Mouse (Mus musculus): Measurements from ENCODE around the gene Vmn1r168.
"Not testable (repeated sequence)": the region's sequence is repeated elsewhere in the genome, so short reads cannot be mapped to it uniquely, and the experiment has no call there.

The Vmn1r168 gene

DNA sequence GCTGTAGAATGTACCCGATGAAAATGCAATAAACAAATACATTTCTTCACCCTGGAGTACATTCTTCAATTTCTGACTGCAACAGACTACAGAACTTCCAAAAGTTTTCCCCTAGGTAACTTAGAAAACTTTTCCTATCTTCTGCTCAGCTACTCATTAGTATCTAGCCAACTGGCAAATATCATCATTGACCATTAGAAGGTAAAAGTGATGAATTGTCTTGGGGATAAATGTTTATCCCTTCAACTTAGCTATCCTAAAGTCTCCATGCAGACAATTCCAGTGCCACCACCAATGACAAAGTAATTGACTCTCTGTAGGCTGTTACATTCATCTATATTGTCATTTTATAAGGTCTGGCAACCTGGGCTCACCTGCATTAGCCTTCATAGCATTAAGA is at the start of gene Vmn1r168:
Vmn1r168 (plus strand) TSS at position 301 of the 400 bp plus-strand sequence.
- DNase-seq (ENCODE audit: extremely low read depth, low read depth): not testable (repeated sequence)

GRCm38 (mm10) chr7:23507106-23507505 is 32.4 kb upstream of the Vmn1r168 start, which contains the start of gene Vmn1r167:
TSS of gene Vmn1r167 (minus strand) at chr7:23507206.
- not testable (repeated sequence) for DNase-seq (ENCODE audit: extremely low read depth, low read depth)

DNA sequence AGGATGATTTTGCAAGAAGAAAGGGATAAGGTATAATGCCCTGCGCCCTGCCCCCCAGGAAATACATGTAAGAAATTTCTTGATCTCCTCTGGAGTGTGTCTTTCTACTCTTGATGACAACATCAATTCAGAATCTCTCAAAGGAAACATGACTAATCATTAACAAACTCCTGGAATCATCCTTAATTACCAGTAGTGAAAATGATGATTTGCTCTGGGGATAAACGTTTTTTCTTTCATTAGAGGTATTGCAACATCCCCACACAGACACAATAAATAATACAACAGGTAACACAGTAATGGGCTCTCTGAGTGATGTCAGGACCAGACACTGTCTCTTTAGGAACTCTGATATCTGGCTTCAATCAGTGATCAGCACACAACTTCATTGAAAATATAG is 35.7 kb downstream of the Vmn1r168 start, which contains the start of gene Vmn1r169:
Vmn1r169 (plus strand) TSS at position 301 of the 400 bp plus-strand sequence.
- not testable (repeated sequence) for DNase-seq (ENCODE audit: extremely low read depth, low read depth)
